Mouse (Mus musculus): ENCODE results near the gene Med15.

- no peak for TF ChIP-seq CTCF (IDR thresholded peaks at IDR 0.05; ENCODE audit: extremely low read depth, insufficient read depth, insufficient read length, insufficient replicate concordance)
- no peak for TF ChIP-seq POLR2A (IDR thresholded peaks at IDR 0.05; ENCODE audit: low read depth, low read length)
These were observed 62.8 kb downstream of the Med15 start for GRCm38 (mm10) chr16:17669886-17670285.

All from spleen, adult 2 months (tissue).